Mouse (Mus musculus) hindbrain, embryonic 15.5 days (tissue): ENCODE measurements at regions not wholly inside any gene's neighbourhood (a gene's known extent, or its start where the extent isn't known, plus 50 kb on each side); places are given as distances from the start of the nearest gene placed in this dataset.

ENCODE experiments used
- ATAC-seq: fragments of 200-750 bp; cut with Nextera tagmentation; 2 replicates; pipeline ENCODE4 v1.8.0; 2017; ENCODE audit warnings: low read depth, moderate number of reproducible peaks, moderate TSS enrichment; ENCODE audit not compliant: low FRiP score
- H3K27ac ChIP-seq: fragments of 300-500 bp; sonication (generic); replicated peaks from 2 replicates; pipeline ENCODE4 v1.5.1; 2015; ENCODE audit warnings: mild to moderate bottlenecking, inconsistent platforms
- H3K27me3 ChIP-seq: fragments of 300-500 bp; sonication (generic); 2 replicates; pipeline ENCODE4 v1.6.1; 2015; ENCODE audit warnings: control low read depth, inconsistent platforms
- H3K36me3 ChIP-seq: fragments of 300-500 bp; sonication (generic); 2 replicates; pipeline ENCODE4 v1.6.1; 2015; ENCODE audit warnings: control low read depth, inconsistent platforms
- H3K4me1 ChIP-seq: fragments of 300-500 bp; sonication (generic); replicated peaks from 2 replicates; pipeline ENCODE4 v1.6.1; 2015; ENCODE audit warnings: control low read depth, inconsistent platforms
- H3K4me2 ChIP-seq: fragments of 300-500 bp; sonication (generic); 2 replicates; pipeline ENCODE4 v1.6.1; 2015; ENCODE audit warnings: moderate library complexity, mild to moderate bottlenecking, inconsistent platforms
- H3K4me3 ChIP-seq: fragments of 300-500 bp; sonication (generic); 2 replicates; pipeline ENCODE4 v1.5.1; 2015; ENCODE audit warnings: mild to moderate bottlenecking, inconsistent platforms
- H3K9ac ChIP-seq: fragments of 300-500 bp; sonication (generic); 2 replicates; pipeline ENCODE4 v1.6.1; 2015; ENCODE audit warnings: inconsistent platforms
- H3K9me3 ChIP-seq: fragments of 300-500 bp; sonication (generic); 2 replicates; pipeline ENCODE4 v1.6.1; 2016; ENCODE audit warnings: control low read depth, inconsistent platforms
- WGBS: fragments of 180-500 bp; shearing (Covaris S2); methylation state at CpG from one replicate; pipeline ENCODE4 v1.1.7; 2015; 5-methylcytosine and 5-hydroxymethylcytosine counted together

DNA sequence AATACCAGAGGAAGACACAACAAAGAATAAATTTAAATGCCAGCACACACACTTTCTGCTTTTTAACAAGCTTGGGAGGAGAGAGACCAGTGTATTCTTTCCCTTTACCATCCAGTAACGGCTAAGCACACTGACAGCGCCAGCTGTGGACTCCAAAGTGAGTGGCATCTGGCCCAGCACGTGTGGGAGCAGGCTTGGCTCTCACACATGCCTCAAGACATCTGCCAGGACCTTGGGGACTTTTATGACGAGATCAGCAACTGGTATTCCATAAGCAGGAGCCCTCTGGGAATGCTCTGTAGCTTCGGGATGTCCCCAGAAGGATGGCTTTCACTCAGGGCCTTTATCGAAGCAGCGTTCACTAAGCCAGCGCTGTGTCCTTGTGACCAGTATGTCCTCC, 92.0 kb upstream of the Gm10234 start:
- 66% methylated on average over 8 of the region's 8 CpGs for WGBS
- Histone ChIP-seq H3K9ac (no peak overlapping the region), H3K27me3 (no peaks in the 10 kb centered on the region), H3K4me3 (no peak overlapping the region), H3K36me3 (no peaks in the 10 kb centered on the region), H3K9me3 (no peaks in the 10 kb centered on the region), H3K4me1 (0 out of 2 replicates have a peak, but pooled peaks cover 3% of the 10 kb centered on the region), H3K27ac (no peak overlapping the region), H3K4me2 (no peak overlapping the region)
- no peak for ATAC-seq

DNA sequence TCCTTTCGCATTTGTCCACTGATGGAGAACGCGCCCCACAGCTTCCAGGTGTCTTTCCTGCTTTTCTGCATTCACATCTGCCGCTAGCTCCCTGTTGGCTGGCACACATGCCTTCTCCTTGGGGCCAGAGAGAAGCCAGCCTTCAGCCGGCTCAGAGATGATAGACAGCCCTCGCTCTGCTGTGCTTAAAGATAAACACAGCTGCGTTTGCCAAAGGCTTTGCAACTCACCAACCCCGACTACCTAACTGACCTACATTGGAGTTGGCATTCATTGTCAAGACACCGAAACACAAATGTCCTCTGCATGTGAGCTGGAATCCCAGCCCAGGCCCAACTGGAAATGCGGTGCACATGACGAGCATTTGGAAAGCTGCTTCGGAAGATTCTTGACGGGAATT, 87.2 kb upstream of the Gm10234 start:
- Histone ChIP-seq H3K4me2 (no peak overlapping the region), H3K4me3 (no peak overlapping the region), H3K36me3 (no peaks in the 10 kb centered on the region), H3K27ac (no peak overlapping the region), H3K9ac (no peak overlapping the region), H3K4me1 (0 out of 2 replicates have a peak, but pooled peaks cover 3% of the 10 kb centered on the region), H3K9me3 (no peaks in the 10 kb centered on the region), H3K27me3 (no peaks in the 10 kb centered on the region)
- 71% methylated on average over 13 of the region's 13 CpGs for WGBS
- no peak for ATAC-seq

DNA sequence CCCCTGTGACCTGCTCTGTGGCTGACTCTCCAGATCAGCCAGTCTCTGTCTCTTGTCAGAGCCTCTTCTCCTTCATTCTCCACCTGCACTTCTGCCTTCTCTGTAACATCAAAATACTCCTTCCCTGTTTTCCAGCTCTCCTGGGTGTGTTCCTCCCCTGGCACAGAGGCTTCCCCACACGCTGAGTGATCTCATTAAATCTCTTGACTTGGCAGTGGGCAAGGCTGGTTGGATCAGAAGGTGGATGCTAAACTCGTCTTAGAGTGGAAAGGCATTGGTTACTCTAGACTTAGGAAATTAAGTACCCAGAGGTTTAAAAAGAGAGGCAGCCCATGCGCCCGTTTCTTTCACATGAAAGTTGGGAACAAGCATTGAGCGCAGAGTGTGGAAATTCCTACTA, 78.3 kb upstream of the Gm10234 start:
- Histone ChIP-seq H3K9ac (no peak overlapping the region), H3K27ac (no peak overlapping the region), H3K9me3 (no peaks in the 10 kb centered on the region), H3K4me3 (no peak overlapping the region), H3K36me3 (no peaks in the 10 kb centered on the region), H3K4me1 (peaks cover 3% of the 10 kb centered on the region; the same call in 1 of the 2 replicates), H3K4me2 (no peak overlapping the region), H3K27me3 (no peaks in the 10 kb centered on the region)
- no peak for ATAC-seq
- 84% methylated on average over 5 of the region's 5 CpGs for WGBS

DNA sequence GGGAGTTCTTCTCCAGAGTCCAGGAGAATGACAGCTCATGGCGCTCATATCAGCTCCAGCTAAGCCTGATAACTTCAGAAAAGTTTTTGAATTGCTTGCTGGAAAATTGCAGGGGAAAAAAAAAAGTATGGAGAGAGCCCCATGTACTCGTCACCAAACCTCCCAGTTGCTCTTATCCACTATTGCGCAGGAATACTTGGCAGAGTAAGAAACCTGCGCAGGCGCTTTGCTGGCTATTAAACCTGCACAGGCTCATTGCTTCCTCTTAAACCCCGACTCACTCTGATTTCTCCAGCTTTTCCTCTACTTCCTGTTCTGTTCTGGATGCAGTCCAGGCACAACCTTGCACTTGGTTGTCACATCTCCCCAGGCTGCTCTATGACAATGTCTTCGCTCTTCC, 77.0 kb upstream of the Gm10234 start:
- Histone ChIP-seq H3K4me1 (peaks cover 3% of the 10 kb centered on the region; the same call in 1 of the 2 replicates), H3K36me3 (no peaks in the 10 kb centered on the region), H3K4me3 (no peak overlapping the region), H3K4me2 (no peak overlapping the region), H3K9ac (no peak overlapping the region), H3K9me3 (no peaks in the 10 kb centered on the region), H3K27me3 (no peaks in the 10 kb centered on the region), H3K27ac (no peak overlapping the region)
- WGBS = 91% methylated on average over 7 of the region's 7 CpGs
- ATAC-seq = no peak

DNA sequence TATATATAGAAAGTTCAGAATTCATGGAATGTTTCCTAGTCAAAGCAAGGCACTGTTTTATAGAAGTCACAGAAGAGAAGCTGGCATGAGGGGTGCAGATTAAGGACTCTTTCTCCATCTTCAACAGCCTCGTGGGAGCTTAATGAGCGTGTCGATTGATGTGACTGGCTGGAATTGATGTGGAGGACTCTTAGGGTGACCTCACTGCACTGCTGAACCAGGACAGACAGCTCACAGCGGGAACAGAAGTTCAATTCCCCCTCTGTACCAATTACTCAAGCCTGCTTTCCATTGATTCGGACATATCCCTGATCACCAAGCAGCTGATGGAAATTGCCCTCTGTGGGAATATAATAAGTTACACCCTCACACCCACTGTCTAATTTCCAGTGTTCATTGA, 65.6 kb upstream of the Gm10234 start:
- H3K4me2 ChIP-seq = no peak overlapping the region
- H3K27me3 ChIP-seq = no peaks in the 10 kb centered on the region
- 21% methylated on average over 5 of the region's 5 CpGs for WGBS
- no peaks in the 10 kb centered on the region for H3K9me3 ChIP-seq
- no peak overlapping the region for H3K4me3 ChIP-seq
- ATAC-seq = no peak
- no peak overlapping the region for H3K27ac ChIP-seq
- H3K9ac ChIP-seq = no peak overlapping the region
- H3K36me3 ChIP-seq = no peaks in the 10 kb centered on the region
- no peaks in the 10 kb centered on the region for H3K4me1 ChIP-seq

DNA sequence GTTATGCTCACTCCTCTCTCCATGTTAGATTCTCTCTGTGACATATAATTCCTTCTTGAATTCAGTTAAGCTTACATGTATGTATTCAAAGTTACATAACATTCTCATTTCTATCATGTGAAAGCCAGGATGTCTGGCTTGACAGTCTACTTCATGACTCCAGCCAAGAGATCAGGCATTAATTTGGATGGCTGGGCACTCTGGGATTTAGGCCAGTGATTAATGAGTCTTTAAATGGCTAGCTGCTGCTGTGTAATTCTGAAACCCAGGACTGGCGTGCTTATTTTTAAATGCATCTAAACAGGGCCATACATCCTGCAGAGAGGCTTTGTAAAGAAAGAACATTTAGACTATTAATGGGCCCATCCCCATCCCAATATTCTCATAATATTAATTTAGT, 60.9 kb upstream of the Gm10234 start:
- no peak for ATAC-seq
- 29% methylated on average over 1 of the region's 1 CpGs for WGBS
- H3K9ac ChIP-seq = no peak overlapping the region
- H3K4me2 ChIP-seq = no peak overlapping the region
- H3K4me1 ChIP-seq = no peaks in the 10 kb centered on the region
- no peaks in the 10 kb centered on the region for H3K27me3 ChIP-seq
- no peak overlapping the region for H3K27ac ChIP-seq
- no peaks in the 10 kb centered on the region for H3K36me3 ChIP-seq
- no peak overlapping the region for H3K4me3 ChIP-seq
- H3K9me3 ChIP-seq = no peaks in the 10 kb centered on the region

DNA sequence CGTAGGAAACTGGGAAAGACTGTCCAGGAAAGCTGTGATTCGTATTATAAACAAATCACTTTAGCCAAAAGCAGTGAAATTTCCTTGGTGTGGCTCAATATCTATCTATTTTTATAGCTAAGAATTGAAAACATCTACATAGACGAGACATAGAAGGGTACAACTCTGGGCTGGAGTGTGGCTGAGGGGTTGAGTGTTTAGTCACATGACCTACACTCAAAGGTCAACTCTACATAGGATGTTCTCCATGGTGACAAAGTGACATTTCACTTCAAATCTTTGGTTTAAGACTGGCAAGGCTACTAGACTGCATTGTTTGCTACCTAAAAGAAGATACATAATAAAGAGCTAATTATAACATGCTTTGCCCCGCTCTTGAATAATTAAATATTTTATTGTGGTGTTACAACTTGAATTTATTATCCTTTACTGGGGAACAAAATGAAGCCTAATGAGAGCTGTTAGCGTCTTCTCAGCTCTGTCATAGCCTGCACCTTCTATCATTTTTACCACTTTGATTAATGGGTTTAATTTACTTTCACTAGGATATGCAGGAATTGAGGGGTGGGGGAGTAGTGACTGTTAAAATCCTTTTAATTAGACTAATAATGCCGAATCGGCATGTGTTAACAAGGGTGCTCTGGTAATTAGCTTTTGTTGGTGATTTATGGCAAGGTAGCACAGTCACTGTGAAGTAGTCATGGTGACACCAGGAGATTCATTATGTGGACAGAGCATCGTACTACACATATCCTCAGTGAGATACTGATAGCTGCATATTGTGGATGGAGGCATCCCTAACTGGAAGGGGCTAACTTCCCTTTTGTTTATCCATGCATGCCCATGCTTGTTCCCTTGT, 57.7 kb upstream of the Gm10234 start:
- Histone ChIP-seq H3K9ac (no peak overlapping the region), H3K4me2 (no peak overlapping the region), H3K27ac (no peak overlapping the region), H3K4me1 (no peaks in the 10 kb centered on the region), H3K9me3 (no peaks in the 10 kb centered on the region), H3K36me3 (no peaks in the 10 kb centered on the region), H3K4me3 (no peak overlapping the region), H3K27me3 (no peaks in the 10 kb centered on the region)
- 60% methylated on average over 8 of the region's 8 CpGs for WGBS
- ATAC-seq = no peak

DNA sequence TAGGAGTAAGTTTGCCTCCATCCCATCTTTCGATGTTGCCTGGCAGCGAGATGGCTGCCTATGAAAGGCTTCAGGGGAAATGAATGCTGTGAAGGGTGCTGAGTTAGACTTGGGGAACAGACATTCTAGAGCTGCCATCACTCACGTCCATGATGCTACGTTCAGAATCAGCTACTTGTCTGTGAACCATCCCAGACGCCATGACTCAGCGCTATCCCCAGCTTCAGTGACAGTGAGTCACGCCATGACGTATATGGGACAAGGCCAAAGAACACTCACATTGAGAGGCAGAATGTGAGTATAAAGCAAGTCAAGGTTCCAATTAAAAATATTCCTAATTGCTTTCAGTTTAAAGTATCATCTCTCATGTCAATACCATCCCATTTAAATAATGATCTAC, 52.4 kb upstream of the Gm10234 start:
- H3K4me1 ChIP-seq = no peaks in the 10 kb centered on the region
- H3K27ac ChIP-seq = no peak overlapping the region
- no peaks in the 10 kb centered on the region for H3K27me3 ChIP-seq
- H3K9ac ChIP-seq = no peak overlapping the region
- no peak overlapping the region for H3K4me2 ChIP-seq
- H3K9me3 ChIP-seq = no peaks in the 10 kb centered on the region
- 87% methylated on average over 8 of the region's 8 CpGs for WGBS
- H3K4me3 ChIP-seq = no peak overlapping the region
- ATAC-seq = no peak
- no peaks in the 10 kb centered on the region for H3K36me3 ChIP-seq
